Mouse (Mus musculus) urinary bladder, adult 18-20 months (tissue): ENCODE data around the gene Rps15a.
A peak's percentile ranks its signal among the peaks of the same experiment; 100 is the strongest.

Experiments
- DNase-seq, 2 experiments: peaks; one replicate each; pipeline ENCODE4 v3.0.0; 2022; ENCODE audit warnings: low spot score in 2 of 2, mixed read lengths in 2 of 2

Rps15a gene

DNA sequence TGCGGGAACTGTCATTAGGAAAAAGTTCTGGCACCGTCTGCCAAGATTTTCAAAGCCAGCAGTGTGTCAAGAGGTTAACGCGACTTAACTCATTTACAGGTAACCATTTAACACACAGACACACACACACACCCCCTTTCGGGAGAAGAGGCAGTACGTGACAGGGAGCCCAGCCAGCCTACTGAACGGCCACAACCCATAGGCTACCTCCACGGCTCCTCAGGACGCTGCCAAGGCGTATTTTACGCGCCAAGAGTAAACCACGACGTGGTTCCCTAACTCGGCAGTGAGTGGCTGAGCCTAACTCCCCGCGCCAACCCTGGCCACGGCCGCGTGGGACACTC lies 483 bp downstream of the Rps15a start:
- no peak for DNase-seq

DNA sequence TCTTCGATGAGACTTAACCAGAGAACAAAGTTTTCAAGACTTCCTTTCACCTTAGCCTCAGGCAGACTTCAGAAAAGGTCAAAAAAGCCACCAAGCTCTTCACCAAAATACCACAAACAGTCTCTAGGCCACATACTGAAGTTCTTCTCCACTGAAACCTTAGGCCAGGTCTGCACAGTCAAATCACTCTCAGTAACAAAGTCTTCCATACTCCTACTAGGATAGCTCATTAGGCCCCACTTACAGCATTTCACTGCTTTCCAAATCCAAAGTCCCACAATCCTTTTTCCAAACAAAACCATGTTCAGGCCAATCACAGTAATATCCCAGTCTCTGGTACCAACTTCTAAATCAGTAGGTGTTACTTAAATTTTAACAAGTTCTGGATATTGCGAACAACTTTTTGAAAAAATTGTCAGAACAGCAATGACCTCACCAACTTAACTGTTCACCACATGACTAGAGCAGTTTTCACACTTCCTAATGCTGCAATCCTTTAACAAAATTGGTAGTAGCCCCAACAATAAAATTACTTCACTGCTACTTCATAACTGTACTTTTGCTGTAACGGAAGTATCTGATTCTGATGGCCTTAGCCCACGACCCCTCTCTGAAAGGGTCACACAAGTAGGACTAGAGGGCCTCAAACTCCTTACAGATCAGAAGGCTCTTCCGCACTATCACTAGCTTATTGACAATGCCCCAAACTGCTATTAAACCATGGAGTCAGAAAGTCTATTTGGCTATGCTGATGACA lies 2.3 kb downstream of the Rps15a start:
- DNase-seq: no peak

DNA sequence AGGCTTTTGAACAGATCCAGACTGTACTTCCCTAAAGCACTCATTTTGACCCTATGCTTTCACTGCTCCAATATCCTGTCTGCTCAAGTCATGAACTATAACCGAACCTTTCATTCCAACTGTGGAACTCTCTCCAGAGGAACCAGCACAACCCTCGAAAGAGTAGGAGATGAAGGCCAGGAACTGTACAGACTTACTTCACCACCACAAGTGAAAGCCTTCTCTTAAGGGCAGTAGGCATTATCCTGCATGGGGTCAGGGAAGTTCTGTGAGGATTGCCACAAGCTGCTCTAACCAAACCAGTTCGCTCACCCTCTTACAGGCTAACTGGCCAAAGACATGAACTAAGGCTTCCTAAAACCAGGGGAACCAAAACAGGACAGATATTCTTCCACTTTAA lies 4.9 kb downstream of the Rps15a start:
- no peak for DNase-seq

DNA sequence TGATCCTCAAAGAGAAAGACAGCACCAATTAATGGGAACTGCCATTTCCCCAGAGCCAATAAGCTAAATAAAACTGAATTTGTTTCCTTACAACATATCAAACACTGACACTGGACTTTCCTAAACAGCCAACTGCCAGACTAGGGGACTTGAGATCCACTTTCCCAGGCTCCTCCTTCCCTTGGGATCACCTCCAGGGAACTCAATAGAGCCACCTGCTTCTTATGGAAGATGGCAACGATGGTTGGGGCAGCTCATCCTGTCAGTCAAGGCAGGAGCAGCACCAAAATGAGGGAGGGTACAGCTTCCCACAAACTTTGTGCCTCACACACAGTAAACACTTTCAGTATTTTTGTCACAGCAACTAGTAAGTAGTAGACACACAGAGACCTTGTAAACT lies 8.3 kb downstream of the Rps15a start:
- DNase-seq: no peak

DNA sequence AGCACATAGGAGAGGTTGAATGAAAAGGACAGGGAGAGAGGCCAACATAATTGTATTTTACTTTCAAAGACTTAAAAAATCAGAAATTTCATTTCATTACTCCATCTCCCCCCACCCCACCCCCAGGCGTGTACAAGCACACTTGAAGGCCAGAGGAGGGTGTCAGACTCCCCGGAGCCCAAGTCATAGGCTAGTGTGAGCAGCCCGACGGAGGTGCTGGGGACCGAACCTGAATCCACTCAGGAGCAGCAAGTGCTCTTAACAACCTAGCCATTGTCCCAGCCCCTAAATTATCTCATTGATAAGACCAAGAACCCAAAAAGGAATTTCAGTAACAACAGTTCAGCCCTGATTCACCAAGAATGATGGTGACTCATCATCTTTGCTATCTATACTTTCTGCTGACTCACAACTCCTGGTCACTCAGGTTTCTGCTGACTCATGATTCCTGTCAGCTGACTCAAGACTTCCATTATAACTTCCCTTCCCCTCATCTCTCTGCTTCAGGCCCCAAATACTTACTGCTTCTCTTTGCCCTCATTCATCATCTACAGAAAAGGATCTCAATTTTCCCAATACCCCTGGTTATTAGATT lies 11.4 kb downstream of the Rps15a start:
- no peak for DNase-seq

DNA sequence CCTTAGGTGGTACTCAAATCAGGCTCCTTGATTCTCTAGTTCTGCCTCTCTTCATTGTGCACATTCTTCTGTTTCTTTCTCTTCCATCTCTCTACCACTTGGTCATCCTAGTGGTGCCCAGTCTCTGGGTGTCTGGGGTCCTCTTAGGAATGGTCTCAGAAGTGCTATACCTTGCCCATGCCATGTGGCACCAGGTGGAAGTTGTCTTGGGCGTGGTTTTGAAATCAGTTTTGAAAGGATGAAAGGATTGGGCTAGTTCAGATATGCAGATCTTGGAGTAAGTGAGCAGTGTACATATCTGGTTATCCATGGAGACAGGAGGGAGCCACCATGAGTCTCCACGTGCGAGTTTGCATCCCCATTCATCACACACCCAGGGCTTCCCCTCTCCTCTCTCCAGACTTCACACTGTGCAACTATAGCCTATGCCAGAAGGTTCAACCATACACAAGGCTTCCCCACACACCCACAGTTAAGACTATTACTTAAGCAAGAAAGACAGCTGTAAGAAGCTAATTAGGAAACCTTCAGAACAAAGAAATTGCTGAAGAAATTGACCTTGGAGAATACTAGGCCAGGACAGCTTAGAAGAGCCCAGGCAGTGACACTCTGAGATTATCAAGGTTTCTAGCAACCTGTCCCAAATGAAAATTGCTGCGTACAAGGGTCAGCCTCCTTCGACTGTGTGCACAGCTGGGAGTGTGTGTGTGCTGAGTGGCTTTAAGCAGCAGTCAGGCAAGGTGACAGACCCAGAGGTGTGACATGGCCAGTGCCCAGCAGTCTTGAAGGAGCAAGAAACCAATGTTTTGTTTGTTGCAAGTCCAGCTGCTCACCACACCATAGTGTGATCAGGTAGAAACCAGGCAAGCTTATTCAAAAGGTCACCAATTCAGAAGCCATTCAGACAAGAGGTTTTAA lies 12.3 kb downstream of the Rps15a start:
- DNase-seq: no peak

DNA sequence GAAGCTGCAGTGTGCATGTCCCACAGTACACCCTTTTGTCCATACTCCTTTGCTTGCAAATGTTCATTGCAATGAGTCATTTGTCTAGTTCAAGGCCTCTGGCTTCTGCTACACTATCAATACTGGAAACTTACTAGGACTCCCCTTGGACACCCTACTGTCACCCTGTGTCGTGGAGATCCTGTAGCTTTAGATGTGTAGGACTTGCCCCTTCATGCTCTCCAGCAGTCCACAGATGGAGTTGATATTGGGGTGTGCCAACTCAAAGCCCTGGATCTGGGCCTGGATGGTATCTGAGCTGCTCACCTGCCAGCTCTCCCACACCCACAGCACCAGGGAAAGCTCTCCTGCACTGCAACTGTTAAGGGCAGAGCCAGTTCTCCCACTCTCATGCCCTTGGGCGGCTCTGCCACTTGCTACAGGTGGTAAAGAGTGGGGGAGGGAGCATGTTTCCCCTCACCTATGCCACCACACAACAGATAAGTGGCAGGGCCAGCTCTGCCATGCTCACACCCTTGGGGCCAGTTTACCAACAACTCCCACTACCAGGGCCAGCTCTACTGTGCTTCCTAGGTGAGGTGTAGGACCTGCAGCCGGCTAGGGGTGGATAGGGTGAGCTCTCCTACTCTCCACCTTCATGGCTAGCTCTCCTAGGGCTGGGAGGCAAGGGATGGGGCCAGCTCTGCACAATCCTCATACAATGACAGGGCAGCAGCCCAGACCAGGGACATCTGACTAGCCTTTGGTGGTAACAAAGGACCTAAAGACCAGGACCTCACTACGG lies 13.1 kb downstream of the Rps15a start:
- peak in 1 of 2 experiments; percentile 7 for DNase-seq

DNA sequence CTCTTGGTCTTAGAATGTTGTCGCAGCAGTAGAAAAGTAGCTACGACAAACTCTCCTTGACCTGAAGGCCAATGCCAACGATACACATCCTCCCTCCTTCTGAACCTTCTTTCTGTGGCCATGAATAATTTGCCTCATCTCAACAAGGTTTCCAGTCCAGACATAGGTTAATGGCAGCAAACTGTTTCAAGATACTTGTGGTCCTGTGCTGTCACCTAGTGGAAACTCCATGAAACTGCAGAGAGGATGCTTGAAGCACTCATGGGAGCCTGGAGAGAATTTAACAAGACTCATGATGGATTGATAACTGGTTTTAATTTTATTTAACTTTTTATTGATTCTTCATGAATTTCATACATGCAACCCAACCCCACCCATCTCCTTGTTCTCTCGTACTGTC lies 13.8 kb downstream of the Rps15a start:
- DNase-seq: no peak

DNA sequence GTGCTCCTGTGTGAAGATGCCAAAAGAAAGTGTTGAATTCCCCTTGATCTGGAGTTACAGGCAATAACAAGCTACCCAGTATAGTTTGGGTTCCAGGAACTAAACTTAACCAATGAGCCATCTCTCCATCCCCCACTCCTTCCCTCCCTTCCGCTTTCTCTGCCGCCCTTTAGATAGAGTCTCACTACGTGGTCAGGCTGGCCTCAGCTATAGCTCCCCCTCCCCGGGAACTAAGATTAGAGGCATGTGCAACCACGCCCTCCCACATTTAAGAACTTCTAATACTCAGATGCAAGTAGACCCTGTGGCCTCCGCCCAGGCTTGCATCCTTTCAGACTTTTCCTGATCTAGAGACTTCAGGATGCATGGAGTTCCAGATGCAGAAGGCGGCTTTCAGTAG lies 18.4 kb downstream of the Rps15a start:
- no peak for DNase-seq

DNA sequence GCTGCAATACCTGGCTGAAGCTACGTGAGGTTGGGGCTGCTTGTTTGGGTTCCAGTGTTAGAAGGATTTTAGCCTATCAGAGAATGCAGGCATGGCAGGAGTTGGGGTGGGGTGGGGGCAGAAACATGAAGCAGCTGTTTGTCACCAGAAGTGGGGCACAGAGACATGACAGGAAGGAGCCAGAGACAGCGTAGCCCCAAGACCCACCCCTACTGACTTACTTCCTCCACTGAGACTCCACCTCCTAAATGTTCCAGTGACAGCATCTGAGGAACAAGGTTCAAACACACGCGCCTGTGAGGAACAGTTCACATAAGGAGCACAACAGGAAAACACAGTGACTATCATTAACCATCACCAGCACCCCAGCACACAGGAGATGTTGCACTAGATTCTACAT lies 36.0 kb downstream of the Rps15a start:
- no peak for DNase-seq

DNA sequence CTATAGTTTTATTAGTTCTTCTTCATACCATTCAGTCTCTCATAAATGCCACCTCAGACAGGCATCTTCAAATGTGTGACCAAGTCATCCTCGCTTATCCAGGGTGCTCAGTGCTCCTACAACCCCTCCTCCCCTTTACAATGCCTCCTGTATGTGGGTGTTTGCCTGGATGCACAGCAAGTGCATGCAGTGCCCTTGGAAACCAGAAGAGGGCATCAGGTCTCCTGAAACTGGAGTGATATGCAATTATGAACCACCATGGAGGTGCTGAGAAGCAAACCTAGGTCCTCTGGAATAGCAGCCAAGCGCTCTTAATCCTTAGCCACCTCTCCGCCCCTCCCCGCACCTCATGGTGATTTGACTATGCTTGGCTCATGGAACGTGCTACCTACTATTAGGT lies 36.9 kb downstream of the Rps15a start:
- no peak for DNase-seq

DNA sequence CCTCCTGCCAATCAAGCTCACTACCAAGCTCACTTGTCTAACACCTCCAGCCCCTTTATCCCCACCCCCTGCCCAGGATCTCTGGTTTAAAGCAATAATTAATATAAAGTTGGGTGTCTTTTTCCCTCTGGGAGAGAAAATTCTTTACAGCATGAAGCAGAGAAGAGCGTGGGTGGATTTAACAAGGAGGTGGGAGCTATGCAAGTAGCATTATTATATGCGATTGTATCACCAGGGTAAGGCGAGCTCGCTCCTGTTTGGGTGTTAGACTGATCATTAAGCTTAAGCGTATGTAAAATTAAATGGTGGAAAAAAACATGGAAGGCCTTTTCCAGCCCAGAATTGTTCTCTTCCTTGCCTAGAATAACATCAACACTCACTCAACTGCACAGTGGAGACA lies 48.7 kb downstream of the Rps15a start:
- DNase-seq: no peak

DNA sequence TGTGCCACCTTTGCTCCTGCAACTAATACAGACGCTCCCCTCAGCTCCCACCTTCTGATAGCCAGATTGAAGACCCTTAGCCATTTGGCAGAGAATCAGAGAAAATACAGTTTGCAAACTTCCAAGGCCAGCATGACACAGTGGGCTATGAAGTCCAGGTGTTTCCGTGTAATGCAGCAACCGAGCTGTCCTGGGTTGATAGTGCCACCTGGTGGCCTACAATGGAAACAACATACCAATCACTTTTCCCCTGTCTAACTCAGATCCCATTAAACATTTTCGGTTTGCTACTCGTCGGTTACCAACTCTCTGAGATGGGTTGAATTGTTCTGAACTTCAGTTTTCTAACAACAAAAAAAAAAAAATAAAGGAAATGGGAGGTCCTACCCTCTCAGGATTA lies 59.7 kb downstream of the Rps15a start:
- DNase-seq: no peak
